Mouse (Mus musculus): ENCODE measurements around the gene Nptx1. TPM values are rescaled to one million over a fixed set of nuclear protein-coding genes. Genes with fewer than 3 reads are reported as not detected.

The Nptx1 gene
- polyA plus RNA-seq, 1 experiment from 2014 or later: 0.72 TPM

DNA sequence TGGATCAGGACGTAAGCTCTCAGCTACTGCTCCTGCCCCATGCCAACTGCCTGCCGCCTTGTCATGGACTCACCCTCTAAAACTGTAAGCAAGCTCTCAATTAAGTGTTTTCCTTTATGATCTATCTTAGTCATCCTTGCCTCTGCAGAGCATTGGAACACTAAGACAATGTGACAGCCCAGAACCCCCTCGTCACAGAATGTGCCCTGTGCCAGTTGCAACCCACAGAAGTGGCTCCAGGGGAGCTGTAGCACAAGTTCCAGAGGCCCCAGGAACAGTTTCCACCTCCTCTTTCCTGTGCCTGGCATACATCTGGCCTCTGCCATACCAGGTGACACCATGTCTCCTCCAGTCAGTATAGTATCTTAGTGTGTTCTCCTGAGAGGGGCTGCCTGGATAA lies 24.2 kb downstream of the Nptx1 start:
- Histone ChIP-seq H3K27ac (ENCODE audit: low read depth, low read length) (no peak overlapping the region), H3K36me3 (ENCODE audit: control insufficient read depth, insufficient read depth, low read length) (no peaks in the 10 kb centered on the region), H3K9ac (ENCODE audit: low read depth, low read length) (no peak overlapping the region), H3K4me2 (no peak overlapping the region), H3K4me1 (ENCODE audit: control insufficient read depth, insufficient read depth, low read length) (no peaks in the 10 kb centered on the region), H3K27me3 (ENCODE audit: control insufficient read depth, insufficient read depth, low read length) (no peaks in the 10 kb centered on the region), H3K9me3 (replicated peaks; ENCODE audit: control insufficient read depth, low read length) (no peaks in the 10 kb centered on the region), H3K4me3 (ENCODE audit: low read depth, low read length) (no peak overlapping the region)
- no peak for ATAC-seq (replicated peaks; ENCODE audit: insufficient number of reproducible peaks, low FRiP score, low TSS enrichment)
- 76% methylated on average over 3 of the region's 3 CpGs for WGBS (ENCODE audit: insufficient replicate concordance)

DNA sequence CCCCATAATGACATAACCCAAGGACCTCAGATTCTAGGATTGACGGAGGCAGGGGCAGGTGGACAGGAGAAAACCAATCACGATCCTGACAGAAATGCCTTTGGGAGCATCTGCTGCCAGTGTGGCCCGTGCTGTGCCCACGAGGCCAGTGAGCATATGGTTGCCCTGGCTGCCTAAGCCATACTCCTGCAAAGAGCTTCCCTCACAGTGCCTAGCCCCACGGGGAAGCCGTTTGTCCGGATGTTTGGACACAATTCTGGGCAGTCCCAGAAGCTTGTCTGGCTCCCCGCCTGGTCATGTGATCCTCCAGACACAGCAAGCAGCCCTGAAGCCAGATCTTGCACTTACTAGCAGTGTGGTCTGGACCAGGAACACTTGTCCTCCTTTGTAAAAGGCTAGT lies 24.8 kb downstream of the Nptx1 start:
- no peaks in the 10 kb centered on the region for H3K36me3 ChIP-seq (ENCODE audit: control insufficient read depth, insufficient read depth, low read length)
- ATAC-seq (replicated peaks; ENCODE audit: insufficient number of reproducible peaks, low FRiP score, low TSS enrichment): no peak
- no peak overlapping the region for H3K9ac ChIP-seq (ENCODE audit: low read depth, low read length)
- H3K27ac ChIP-seq (ENCODE audit: low read depth, low read length): no peak overlapping the region
- WGBS (ENCODE audit: insufficient replicate concordance): 78% methylated on average over 8 of the region's 8 CpGs
- H3K4me3 ChIP-seq (ENCODE audit: low read depth, low read length): no peak overlapping the region
- H3K27me3 ChIP-seq (ENCODE audit: control insufficient read depth, insufficient read depth, low read length): no peaks in the 10 kb centered on the region
- no peak overlapping the region for H3K4me2 ChIP-seq
- no peaks in the 10 kb centered on the region for H3K4me1 ChIP-seq (ENCODE audit: control insufficient read depth, insufficient read depth, low read length)
- no peaks in the 10 kb centered on the region for H3K9me3 ChIP-seq (replicated peaks; ENCODE audit: control insufficient read depth, low read length)

DNA sequence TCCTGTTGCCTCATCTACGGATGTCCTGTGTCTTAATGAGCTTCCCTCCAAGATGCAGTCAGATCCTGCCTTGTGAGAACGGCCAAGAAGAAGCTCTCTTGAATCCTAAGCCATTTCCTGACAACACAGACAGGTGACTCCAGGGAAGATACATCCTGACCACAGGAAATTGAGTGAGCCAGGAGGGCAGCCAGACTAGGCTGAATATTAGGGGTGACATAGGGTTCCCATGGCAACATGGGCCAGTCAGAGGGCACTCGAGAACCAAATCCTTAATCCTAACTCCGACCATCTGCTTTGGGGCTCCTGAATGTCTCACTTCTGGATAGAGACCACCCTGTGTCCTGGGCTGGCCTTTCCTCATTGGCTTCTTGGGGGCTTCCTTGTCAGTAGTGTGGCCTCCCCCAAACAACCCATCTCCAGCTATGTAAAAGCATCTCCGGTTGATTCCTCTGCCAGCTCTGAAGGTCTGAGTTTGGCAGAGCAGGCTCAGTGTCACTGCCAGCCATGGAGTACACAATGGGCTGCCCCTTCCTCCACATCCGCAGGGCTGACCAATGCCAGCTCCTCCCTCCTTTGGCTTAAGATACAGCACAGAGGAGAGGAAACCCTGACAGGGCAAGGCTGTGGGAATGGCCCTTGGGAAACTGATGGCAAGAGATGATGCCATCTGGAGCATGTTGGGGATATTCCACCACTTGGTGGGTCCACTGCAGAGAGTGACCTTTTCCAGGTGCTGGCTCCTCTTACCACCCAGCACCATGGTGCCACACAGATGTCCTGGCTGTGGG lies 25.4 kb downstream of the Nptx1 start:
- H3K4me1 ChIP-seq (ENCODE audit: control insufficient read depth, insufficient read depth, low read length): no peaks in the 10 kb centered on the region
- H3K27me3 ChIP-seq (ENCODE audit: control insufficient read depth, insufficient read depth, low read length): no peaks in the 10 kb centered on the region

GRCm38 (mm10) chr11:119520713-119521063 lies 26.9 kb downstream of the Nptx1 start:
- H3K9ac ChIP-seq (ENCODE audit: low read depth, low read length): no peak overlapping the region
- no peak overlapping the region for H3K4me2 ChIP-seq
- H3K27ac ChIP-seq (ENCODE audit: low read depth, low read length): no peak overlapping the region
- no peaks in the 10 kb centered on the region for H3K9me3 ChIP-seq (replicated peaks; ENCODE audit: control insufficient read depth, low read length)
- no peak for ATAC-seq (replicated peaks; ENCODE audit: insufficient number of reproducible peaks, low FRiP score, low TSS enrichment)
- no peaks in the 10 kb centered on the region for H3K4me1 ChIP-seq (ENCODE audit: control insufficient read depth, insufficient read depth, low read length)
- no peaks in the 10 kb centered on the region for H3K36me3 ChIP-seq (ENCODE audit: control insufficient read depth, insufficient read depth, low read length)
- no peak overlapping the region for H3K4me3 ChIP-seq (ENCODE audit: low read depth, low read length)
- peaks cover 11% of the 10 kb centered on the region for H3K27me3 ChIP-seq (ENCODE audit: control insufficient read depth, insufficient read depth, low read length)

More for the DNA sequence above, 25.4 kb downstream of the Nptx1 start:
- ATAC-seq (replicated peaks; ENCODE audit: insufficient number of reproducible peaks, low FRiP score, low TSS enrichment): no peak
- H3K9ac ChIP-seq (ENCODE audit: low read depth, low read length): no peak overlapping the region
- H3K27ac ChIP-seq (ENCODE audit: low read depth, low read length): no peak overlapping the region
- no peaks in the 10 kb centered on the region for H3K9me3 ChIP-seq (replicated peaks; ENCODE audit: control insufficient read depth, low read length)
- H3K36me3 ChIP-seq (ENCODE audit: control insufficient read depth, insufficient read depth, low read length): no peaks in the 10 kb centered on the region
- H3K4me2 ChIP-seq: no peak overlapping the region
- WGBS (ENCODE audit: insufficient replicate concordance): 79% methylated on average over 6 of the region's 6 CpGs
- H3K4me3 ChIP-seq (ENCODE audit: low read depth, low read length): no peak overlapping the region

GRCm38 (mm10) chr11:119520005-119520712 lies 27.4 kb downstream of the Nptx1 start:
- H3K9me3 ChIP-seq (replicated peaks; ENCODE audit: control insufficient read depth, low read length): no peaks in the 10 kb centered on the region
- H3K27ac ChIP-seq (ENCODE audit: low read depth, low read length): no peak overlapping the region
- H3K36me3 ChIP-seq (ENCODE audit: control insufficient read depth, insufficient read depth, low read length): no peaks in the 10 kb centered on the region
- H3K27me3 ChIP-seq (ENCODE audit: control insufficient read depth, insufficient read depth, low read length): peaks cover 16% of the 10 kb centered on the region
- ATAC-seq (replicated peaks; ENCODE audit: insufficient number of reproducible peaks, low FRiP score, low TSS enrichment): no peak
- H3K4me2 ChIP-seq: no peak overlapping the region
- no peak overlapping the region for H3K9ac ChIP-seq (ENCODE audit: low read depth, low read length)
- 44% methylated on average over 5 of the region's 5 CpGs for WGBS (ENCODE audit: insufficient replicate concordance)
- no peaks in the 10 kb centered on the region for H3K4me1 ChIP-seq (ENCODE audit: control insufficient read depth, insufficient read depth, low read length)
- no peak overlapping the region for H3K4me3 ChIP-seq (ENCODE audit: low read depth, low read length)

DNA sequence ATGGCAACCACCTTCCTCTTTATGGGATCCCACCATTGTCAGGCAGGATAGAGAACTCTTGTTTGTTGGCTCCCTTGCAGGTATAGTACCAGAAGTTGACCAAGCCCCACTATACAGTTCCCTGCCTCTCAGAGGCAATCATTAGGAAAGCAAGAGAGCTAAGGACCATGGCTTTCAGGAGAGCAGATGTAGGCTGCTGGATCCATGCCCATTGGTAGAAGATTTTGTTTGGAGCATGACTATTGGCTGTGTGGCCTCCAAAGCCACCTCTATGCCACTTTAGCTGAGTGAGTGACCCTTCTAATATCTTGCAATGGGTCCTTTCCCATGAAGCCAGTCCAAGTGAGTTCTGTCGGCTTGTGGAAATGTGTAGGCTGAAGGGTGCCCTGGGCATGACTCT lies 28.2 kb downstream of the Nptx1 start:
- no peak overlapping the region for H3K9ac ChIP-seq (ENCODE audit: low read depth, low read length)
- peaks cover 23% of the 10 kb centered on the region for H3K27me3 ChIP-seq (ENCODE audit: control insufficient read depth, insufficient read depth, low read length)
- no peak overlapping the region for H3K27ac ChIP-seq (ENCODE audit: low read depth, low read length)
- no peaks in the 10 kb centered on the region for H3K4me1 ChIP-seq (ENCODE audit: control insufficient read depth, insufficient read depth, low read length)
- no peaks in the 10 kb centered on the region for H3K36me3 ChIP-seq (ENCODE audit: control insufficient read depth, insufficient read depth, low read length)
- WGBS (ENCODE audit: insufficient replicate concordance): 85% methylated on average over 1 of the region's 1 CpGs
- H3K4me2 ChIP-seq: no peak overlapping the region
- ATAC-seq (replicated peaks; ENCODE audit: insufficient number of reproducible peaks, low FRiP score, low TSS enrichment): no peak
- no peaks in the 10 kb centered on the region for H3K9me3 ChIP-seq (replicated peaks; ENCODE audit: control insufficient read depth, low read length)
- no peak overlapping the region for H3K4me3 ChIP-seq (ENCODE audit: low read depth, low read length)

DNA sequence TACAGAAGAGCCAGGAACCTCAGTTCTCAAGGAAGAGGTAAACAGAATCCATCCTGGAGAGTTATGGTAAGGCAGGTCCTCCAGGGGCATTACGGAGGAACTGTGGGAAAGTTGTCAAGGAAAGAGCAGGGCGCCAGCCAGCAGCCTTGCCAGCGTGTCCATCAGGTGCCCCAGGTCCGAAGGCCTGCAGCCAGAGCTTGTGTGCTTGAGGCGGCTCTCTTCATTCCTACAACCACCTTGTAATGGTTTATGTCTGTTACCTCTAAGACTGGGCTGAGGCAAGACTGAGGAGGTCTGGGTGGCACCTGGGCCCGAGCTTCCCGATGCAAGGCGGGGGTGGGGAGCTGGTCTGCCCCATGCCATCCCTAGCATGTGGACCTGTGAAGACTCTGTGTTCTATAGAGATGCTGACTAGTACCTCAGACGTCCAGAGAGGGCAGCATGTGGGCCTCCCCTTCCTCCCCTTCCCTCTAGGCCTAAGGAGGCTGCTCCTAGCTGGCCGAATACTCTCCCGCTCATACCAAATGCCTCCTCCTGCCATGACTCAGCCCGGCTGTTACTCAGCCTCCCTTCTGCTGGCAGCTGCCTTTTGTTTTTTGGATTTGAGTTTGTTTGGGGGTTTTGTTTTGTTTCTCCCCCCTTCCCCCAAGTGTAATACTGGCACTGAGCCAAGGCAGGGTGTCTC lies 30.7 kb downstream of the Nptx1 start:
- Histone ChIP-seq H3K9ac (ENCODE audit: low read depth, low read length) (no peak overlapping the region), H3K36me3 (ENCODE audit: control insufficient read depth, insufficient read depth, low read length) (no peaks in the 10 kb centered on the region), H3K27ac (ENCODE audit: low read depth, low read length) (no peak overlapping the region), H3K4me1 (ENCODE audit: control insufficient read depth, insufficient read depth, low read length) (no peaks in the 10 kb centered on the region), H3K4me2 (no peak overlapping the region), H3K27me3 (ENCODE audit: control insufficient read depth, insufficient read depth, low read length) (peaks cover 29% of the 10 kb centered on the region), H3K4me3 (ENCODE audit: low read depth, low read length) (no peak overlapping the region), H3K9me3 (replicated peaks; ENCODE audit: control insufficient read depth, low read length) (no peaks in the 10 kb centered on the region)
- no peak for ATAC-seq (replicated peaks; ENCODE audit: insufficient number of reproducible peaks, low FRiP score, low TSS enrichment)
- WGBS (ENCODE audit: insufficient replicate concordance): 61% methylated on average over 12 of the region's 12 CpGs

- H3K4me1 ChIP-seq (ENCODE audit: control insufficient read depth, insufficient read depth, low read length): no peaks in the 10 kb centered on the region
- no peaks in the 10 kb centered on the region for H3K36me3 ChIP-seq (ENCODE audit: control insufficient read depth, insufficient read depth, low read length)
- no peak overlapping the region for H3K4me2 ChIP-seq
- H3K27ac ChIP-seq (ENCODE audit: low read depth, low read length): no peak overlapping the region
- no peak overlapping the region for H3K9ac ChIP-seq (ENCODE audit: low read depth, low read length)
- H3K9me3 ChIP-seq (replicated peaks; ENCODE audit: control insufficient read depth, low read length): no peaks in the 10 kb centered on the region
- H3K4me3 ChIP-seq (ENCODE audit: low read depth, low read length): no peak overlapping the region
- peaks cover 29% of the 10 kb centered on the region for H3K27me3 ChIP-seq (ENCODE audit: control insufficient read depth, insufficient read depth, low read length)
- ATAC-seq (replicated peaks; ENCODE audit: insufficient number of reproducible peaks, low FRiP score, low TSS enrichment): no peak
- WGBS (ENCODE audit: insufficient replicate concordance): 63% methylated on average over 16 of the region's 16 CpGs
Measured at GRCm38 (mm10) chr11:119515823-119516676, 31.5 kb downstream of the Nptx1 start.
